10 mouse cellular contexts compared by ENCODE assay signal in genomic region chr1:136958185-136958584, GRCm38 (mm10). TPM values are rescaled to one million over a fixed set of nuclear protein-coding genes. Genes with fewer than 3 reads are reported as not detected.
DNase-seq lines count a peak whose midpoint lies in the region; ATAC-seq lines count a peak whose summit lies in the region.
"Had no signal": no experiment of that assay in that cellular context is flagged by ENCODE, and none has a peak within 500 bp of the region (broad histone marks: within the 10 kb centered on the region; RNA-seq: fewer than 3 reads in every experiment).

No protein-coding gene starts in this region.

- no peak overlapping the region for H3K27ac ChIP-seq in kidney, embryonic 16.5 days (ENCODE audit: low read length)
- no peak overlapping the region for H3K27ac ChIP-seq in forebrain, embryonic 11.5 days (ENCODE audit: low read depth, low read length)
- no peak overlapping the region for H3K27ac ChIP-seq in limb, embryonic 11.5 days (replicated peaks; ENCODE audit: low read depth, low read length)
- H3K27ac ChIP-seq in neural tube, embryonic 11.5 days (ENCODE audit: low read depth, low read length) = no peak overlapping the region

- no peak overlapping the region for H3K9ac ChIP-seq in kidney, embryonic 16.5 days (replicated peaks; ENCODE audit: low read length)
- H3K9ac ChIP-seq in forebrain, embryonic 11.5 days (ENCODE audit: low read length) = no peak overlapping the region
- H3K9ac ChIP-seq in limb, embryonic 11.5 days (ENCODE audit: low read length) = no peak overlapping the region
- no peak overlapping the region for H3K9ac ChIP-seq in neural tube, embryonic 11.5 days (ENCODE audit: low read length)

- peaks cover 68% of the 10 kb centered on the region for H3K27me3 ChIP-seq in kidney, embryonic 16.5 days (ENCODE audit: insufficient read depth, low read length)
- H3K27me3 ChIP-seq in forebrain, embryonic 11.5 days (ENCODE audit: control insufficient read depth, insufficient read depth, low read length) = peaks cover 46% of the 10 kb centered on the region
- H3K27me3 ChIP-seq in limb, embryonic 11.5 days (ENCODE audit: control insufficient read depth, insufficient read depth, low read length) = peaks cover 10% of the 10 kb centered on the region
- H3K27me3 ChIP-seq in neural tube, embryonic 11.5 days (ENCODE audit: control insufficient read depth, insufficient read depth, low read length) = peaks cover 24% of the 10 kb centered on the region

- H3K4me2 ChIP-seq in kidney, embryonic 16.5 days (replicated peaks; ENCODE audit: low read depth, low read length) = peak overlapping the region; percentile 27; the same call in 1 of the 2 replicates
- H3K4me2 ChIP-seq in forebrain, embryonic 11.5 days (ENCODE audit: low read depth, low read length, severe bottlenecking) = no peak overlapping the region
- H3K4me2 ChIP-seq in limb, embryonic 11.5 days (ENCODE audit: low read depth, severe bottlenecking) = no peak overlapping the region
- 0 out of 2 replicates have a peak overlapping the region, but pooled peaks have one; percentile 25 for H3K4me2 ChIP-seq in neural tube, embryonic 11.5 days (ENCODE audit: low read depth)

- ATAC-seq in kidney, embryonic 16.5 days (ENCODE audit: low FRiP score, low TSS enrichment) = 0 out of 2 replicates have a peak, but pooled peaks have one; percentile 27
- peak; percentile 64 for ATAC-seq in forebrain, embryonic 11.5 days (replicated peaks; ENCODE audit: low FRiP score)
- ATAC-seq in limb, embryonic 11.5 days (ENCODE audit: insufficient number of reproducible peaks, low FRiP score, low TSS enrichment, low read depth) = peak; percentile 36; the same call in 1 of the 2 replicates
- ATAC-seq in neural tube, embryonic 11.5 days (ENCODE audit: insufficient read depth, low FRiP score, low TSS enrichment) = no peak; the same call in 1 of the 2 replicates

- no peaks in the 10 kb centered on the region for H3K36me3 ChIP-seq in kidney, embryonic 16.5 days (ENCODE audit: insufficient read depth, low read length)
- no peaks in the 10 kb centered on the region for H3K36me3 ChIP-seq in forebrain, embryonic 11.5 days (ENCODE audit: control insufficient read depth, insufficient read depth, low read length)
- no peaks in the 10 kb centered on the region for H3K36me3 ChIP-seq in limb, embryonic 11.5 days (ENCODE audit: control insufficient read depth, insufficient read depth, low read length)
- H3K36me3 ChIP-seq in neural tube, embryonic 11.5 days (ENCODE audit: control insufficient read depth, insufficient read depth, low read length) = no peaks in the 10 kb centered on the region

- H3K4me1 ChIP-seq in kidney, embryonic 16.5 days (ENCODE audit: insufficient read depth, low read length) = peaks cover 9% of the 10 kb centered on the region
- H3K4me1 ChIP-seq in forebrain, embryonic 11.5 days (replicated peaks; ENCODE audit: control insufficient read depth, insufficient read depth, low read length) = peaks cover 4% of the 10 kb centered on the region; the same call in 1 of the 2 replicates
- peaks cover 2% of the 10 kb centered on the region; the same call in 1 of the 2 replicates for H3K4me1 ChIP-seq in limb, embryonic 11.5 days (ENCODE audit: control insufficient read depth, insufficient read depth, low read length)
- H3K4me1 ChIP-seq in neural tube, embryonic 11.5 days (ENCODE audit: control insufficient read depth, insufficient read depth, low read length) = peaks cover 4% of the 10 kb centered on the region; the same call in 1 of the 2 replicates

- H3K9me3 ChIP-seq in kidney, embryonic 16.5 days (ENCODE audit: low read length) = no peaks in the 10 kb centered on the region
- no peaks in the 10 kb centered on the region for H3K9me3 ChIP-seq in forebrain, embryonic 11.5 days (ENCODE audit: control insufficient read depth, low read length)
- no peaks in the 10 kb centered on the region for H3K9me3 ChIP-seq in limb, embryonic 11.5 days (ENCODE audit: control insufficient read depth, low read length)
- no peaks in the 10 kb centered on the region for H3K9me3 ChIP-seq in neural tube, embryonic 11.5 days (ENCODE audit: control insufficient read depth, low read length)

- WGBS in kidney, embryonic 16.5 days = 0% methylated on average over 6 of the region's 13 CpGs
- 0% methylated on average over 8 of the region's 13 CpGs for WGBS in forebrain, embryonic 11.5 days
- under 1% methylated on average over 13 of the region's 13 CpGs for WGBS in limb, embryonic 11.5 days
- WGBS in neural tube, embryonic 11.5 days = 0% methylated on average over 8 of the region's 13 CpGs

- no peak overlapping the region for H3K4me3 ChIP-seq in kidney, embryonic 16.5 days (ENCODE audit: low read length)
- no peak overlapping the region for H3K4me3 ChIP-seq in forebrain, embryonic 11.5 days (ENCODE audit: low read depth, low read length)
- no peak overlapping the region for H3K4me3 ChIP-seq in limb, embryonic 11.5 days (ENCODE audit: low read depth, low read length)
- H3K4me3 ChIP-seq in neural tube, embryonic 11.5 days (ENCODE audit: low read depth, low read length) = no peak overlapping the region

- DNase-seq in kidney, postnatal 10 days = no peak
- peak; percentile 66 for DNase-seq in forebrain, embryonic 11.5 days (ENCODE audit: low spot score)
- peak; percentile 36 for DNase-seq in limb, embryonic 11.5 days (ENCODE audit: low spot score)
- peak; percentile 25 for DNase-seq in neural tube, embryonic 11.5 days (ENCODE audit: low spot score)
- no peak for DNase-seq in adrenal gland, adult 8-10 months
- DNase-seq in frontal cortex, postnatal 36 days (ENCODE audit: low spot score in 2 of 2) = no peak
- no peak for DNase-seq in right cerebral cortex, postnatal 10 days (ENCODE audit: low spot score in 2 of 2)

RNA-seq across cellular contexts. Expression of gene Nr5a2, which starts 2.1 kb away (rescaled TPM):
- polyA plus RNA-seq in kidney, embryonic 16.5 days (2015; fragmentation: Nextera tagmentation; extraction: Ambion mirVana) = 0.53 and 0.70 TPM in 2 replicates
- polyA plus RNA-seq in forebrain, embryonic 11.5 days (2014; fragmentation: Nextera tagmentation; extraction: Ambion mirVana) = 0.08 and 0.33 TPM in 2 replicates
- polyA plus RNA-seq in limb, embryonic 11.5 days (2014; fragmentation: Nextera tagmentation; extraction: Ambion mirVana) = 0.09 and 0.28 TPM in 2 replicates
- 0.57 and 0.76 TPM in 2 replicates for polyA plus RNA-seq in neural tube, embryonic 11.5 days (2014; fragmentation: Nextera tagmentation; extraction: Ambion mirVana)
- total RNA-seq in adrenal gland, adult 8-10 months (2022) = 1 to 10 TPM; 1.7 to 4.0 (median 2.6) TPM
- total RNA-seq: hematopoietic stem cell, adult 5-6 weeks; neutrophil, adult 5-6 weeks had no signal

Comparison
In these comparisons a context has a peak if more than half of its experiments do, and no peak if none do; other contexts are left out.
1. H3K4me2 ChIP-seq: peak in kidney, embryonic 16.5 days (single experiment) and neural tube, embryonic 11.5 days (single experiment); none in forebrain, embryonic 11.5 days (single experiment) and limb, embryonic 11.5 days (single experiment).
2. DNase-seq: peak in forebrain, embryonic 11.5 days (single experiment), limb, embryonic 11.5 days (single experiment) and neural tube, embryonic 11.5 days (single experiment); none in kidney, postnatal 10 days (single experiment), adrenal gland, adult 8-10 months (single experiment), frontal cortex, postnatal 36 days (0 of 2) and right cerebral cortex, postnatal 10 days (0 of 2).